Mouse (Mus musculus) heart, adult 2 months (tissue): ENCODE results near the gene Stat5b. TPM values are rescaled to one million over a fixed set of nuclear protein-coding genes. Genes with fewer than 3 reads are reported as not detected.
A peak's percentile ranks its signal among the peaks of the same experiment; 100 is the strongest.

ENCODE experiments used
- DNase-seq, 2 experiments: peaks; one replicate each; pipeline ENCODE4 v3.0.0; 2021
- H3K27ac ChIP-seq: fragments of 200-600 bp; 2 replicates; pipeline ENCODE4 v1.8.1; 2022
- H3K27me3 ChIP-seq: fragments of 200-500 bp; 2 replicates; pipeline ENCODE4 v1.6.1; 2012; ENCODE audit warnings: mild to moderate bottlenecking, low read length, inconsistent platforms, mixed read lengths; ENCODE audit not compliant: control insufficient read depth, insufficient read depth
- H3K36me3 ChIP-seq: fragments of 200-500 bp; 2 replicates; pipeline ENCODE4 v1.6.1; 2012; ENCODE audit warnings: low read length, inconsistent platforms; ENCODE audit not compliant: control insufficient read depth, insufficient read depth
- H3K4me1 ChIP-seq: fragments of 200-500 bp; 2 replicates; pipeline ENCODE4 v1.6.1; 2011; ENCODE audit warnings: low read length; ENCODE audit not compliant: control insufficient read depth, insufficient read depth
- H3K4me3 ChIP-seq: fragments of 200-600 bp; 2 replicates; pipeline ENCODE4 v1.8.1; 2022
- H3K79me2 ChIP-seq: fragments of 200-500 bp; replicated peaks from 2 replicates; pipeline ENCODE4 v1.6.1; 2012; ENCODE audit warnings: mild to moderate bottlenecking, inconsistent platforms, low read length, moderate library complexity, mixed read lengths; ENCODE audit not compliant: control insufficient read depth, insufficient read depth
- H3K9ac ChIP-seq: fragments of 200-500 bp; 2 replicates; pipeline ENCODE4 v1.6.1; 2012; ENCODE audit warnings: low read depth, mild to moderate bottlenecking, control low read depth, inconsistent platforms, low read length, mixed read lengths
- CTCF ChIP-seq: fragments of 200-600 bp; IDR thresholded peaks from 2 replicates; pipeline ENCODE4 v1.8.1; 2022; ENCODE audit warnings: antibody characterized with exemption, mild to moderate bottlenecking, moderate library complexity
- EP300 ChIP-seq: fragments of 200-500 bp; IDR thresholded peaks from 2 replicates; pipeline ENCODE4 v1.6.1; 2011; ENCODE audit warnings: low read depth, low read length, control low read depth; ENCODE audit not compliant: insufficient read depth
- POLR2A ChIP-seq: fragments of 200-500 bp; IDR thresholded peaks from 2 replicates; pipeline ENCODE4 v1.6.1; 2011; ENCODE audit warnings: mild to moderate bottlenecking, low read depth, low read length, control low read depth; ENCODE audit not compliant: insufficient read depth
- WGBS: fragments of 180-500 bp; shearing (Covaris S2); methylation state at CpG from one replicate; pipeline ENCODE4 v1.1.7; 2018; 5-methylcytosine and 5-hydroxymethylcytosine counted together
- intact Hi-C: fragments of 180-260 bp; cut with DNase I; formaldehyde crosslinking; loops from one replicate; pipeline ENCODE4 v1.15.1; 2025
- polyA plus RNA-seq: library from polyadenylated mRNA; depleted of rRNA; stranded (reverse); fragments of >200 nt; gene quantifications from 2 replicates; pipeline ENCODE4 v1.2.3, GENCODE M21; 2012
- total RNA-seq, 2 experiments: library from RNA; stranded (reverse); gene quantifications; 2 replicates each; pipeline ENCODE4 v1.2.3; 2021

Stat5b gene
- total and polyA plus RNA-seq, 3 experiments, result 35.4 to 65.2 (median 58.6) TPM

DNA sequence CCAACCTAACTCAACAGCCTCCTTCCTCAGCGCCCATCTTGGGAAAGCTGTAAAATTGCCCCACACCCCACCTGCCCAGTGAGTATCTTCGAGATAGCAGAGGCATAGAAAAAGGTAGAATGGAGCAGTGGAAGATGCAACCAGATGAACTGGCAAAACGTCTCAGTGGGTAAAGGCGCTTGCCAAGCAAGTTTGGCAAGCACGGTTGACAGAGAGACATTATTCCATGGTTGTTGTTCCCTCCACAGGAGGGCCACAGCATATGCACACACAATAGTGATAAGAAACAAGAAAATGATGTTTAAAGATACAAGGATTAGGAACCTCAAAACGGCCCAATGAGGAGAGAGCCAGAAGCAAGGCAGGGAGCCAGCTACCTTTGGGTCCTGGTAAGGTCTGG is 7.4 kb upstream of the Stat5b start:
- 66% methylated on average over 6 of the region's 6 CpGs for WGBS
- no peak for TF ChIP-seq POLR2A
- TF ChIP-seq CTCF, result no peak
- no peak for TF ChIP-seq EP300
- H3K4me1 ChIP-seq, result peaks cover 6% of the 10 kb centered on the region
- intact Hi-C loops, result no loop called here
- H3K27me3 ChIP-seq, result no peaks in the 10 kb centered on the region
- H3K9ac ChIP-seq, result no peak overlapping the region
- no peaks in the 10 kb centered on the region for H3K36me3 ChIP-seq
- no peak for DNase-seq
- no peak overlapping the region for H3K27ac ChIP-seq
- H3K79me2 ChIP-seq, result no peaks in the 10 kb centered on the region
- no peak overlapping the region for H3K4me3 ChIP-seq

DNA sequence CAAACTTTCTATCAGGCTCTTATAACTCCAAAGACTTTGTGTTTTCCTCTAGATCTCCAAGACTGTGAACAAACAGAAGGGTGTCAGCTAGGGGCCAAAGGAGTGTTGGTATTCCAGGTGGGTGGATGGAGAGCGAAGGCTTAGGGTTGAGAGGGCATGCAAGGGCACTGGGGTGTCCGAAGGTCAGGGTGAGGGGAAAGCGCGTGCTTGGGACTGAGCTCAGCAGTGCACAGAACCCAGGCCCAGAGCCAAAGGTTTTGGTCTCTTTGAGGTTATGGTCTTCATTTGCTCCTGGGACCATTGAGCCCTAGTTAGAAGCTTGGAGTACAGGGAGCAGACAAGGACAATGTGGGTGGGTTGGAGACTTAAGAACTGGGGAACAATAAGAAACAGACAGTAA is 4.7 kb upstream of the Stat5b start:
- no peaks in the 10 kb centered on the region for H3K27me3 ChIP-seq
- H3K4me1 ChIP-seq, result peaks cover 7% of the 10 kb centered on the region
- TF ChIP-seq CTCF (no peak), POLR2A (no peak), EP300 (no peak)
- intact Hi-C loops, result no loop called here
- no peak for DNase-seq
- no peaks in the 10 kb centered on the region for H3K36me3 ChIP-seq
- WGBS, result 83% methylated on average over 4 of the region's 4 CpGs
- H3K9ac ChIP-seq, result no peak overlapping the region
- no peaks in the 10 kb centered on the region for H3K79me2 ChIP-seq
- H3K4me3 ChIP-seq, result no peak overlapping the region
- no peak overlapping the region for H3K27ac ChIP-seq

DNA sequence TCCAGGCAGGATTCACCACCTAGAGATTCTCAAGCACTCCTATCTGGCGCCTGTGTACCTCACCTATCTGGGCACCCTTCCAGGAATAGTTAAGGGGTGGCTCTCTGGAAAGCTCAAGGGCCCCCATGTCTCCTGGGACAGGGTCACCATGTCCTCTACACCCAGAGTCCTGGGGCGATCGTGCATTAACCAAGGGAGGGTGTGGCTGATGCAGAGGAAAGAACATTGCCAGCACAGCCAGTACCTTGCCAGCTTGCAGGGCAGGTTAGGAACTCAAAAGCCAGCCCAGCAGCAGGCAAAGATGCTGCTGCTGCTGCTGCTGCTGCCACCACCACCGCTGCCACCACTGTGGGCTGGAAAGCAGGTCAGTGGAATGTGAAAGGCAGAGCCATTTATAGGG is 3.7 kb upstream of the Stat5b start:
- no peak overlapping the region for H3K27ac ChIP-seq
- TF ChIP-seq EP300, result no peak
- TF ChIP-seq POLR2A, result no peak
- no peak for TF ChIP-seq CTCF
- H3K79me2 ChIP-seq, result no peaks in the 10 kb centered on the region
- peaks cover 5% of the 10 kb centered on the region for H3K4me1 ChIP-seq
- 37% methylated on average over 4 of the region's 4 CpGs for WGBS
- no peak overlapping the region for H3K9ac ChIP-seq
- no peaks in the 10 kb centered on the region for H3K36me3 ChIP-seq
- no peaks in the 10 kb centered on the region for H3K27me3 ChIP-seq
- intact Hi-C loops, result no loop called here
- no peak overlapping the region for H3K4me3 ChIP-seq
- no peak for DNase-seq

DNA sequence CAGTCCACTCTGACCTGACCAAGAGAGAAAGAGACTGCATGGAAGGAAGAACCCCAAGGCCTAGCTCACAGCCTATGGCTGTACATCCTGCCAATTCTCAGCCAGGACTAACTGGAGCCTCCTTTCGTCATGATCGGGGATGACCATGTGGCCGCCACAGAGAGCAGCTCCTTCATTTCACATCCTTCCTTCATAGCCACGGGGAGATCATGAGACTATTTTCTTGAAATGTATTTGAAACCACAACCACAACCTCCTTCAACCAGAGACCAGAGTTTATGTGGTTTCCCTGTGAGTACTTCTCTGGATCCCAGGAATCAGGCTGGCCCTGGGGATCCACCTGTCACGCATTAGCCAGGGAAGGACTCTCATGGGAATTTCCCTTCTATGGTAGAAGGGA is 2.5 kb upstream of the Stat5b start:
- no peaks in the 10 kb centered on the region for H3K27me3 ChIP-seq
- no peak overlapping the region for H3K27ac ChIP-seq
- intact Hi-C loops, result no loop called here
- TF ChIP-seq POLR2A (no peak), EP300 (no peak), CTCF (no peak)
- DNase-seq, result no peak
- H3K9ac ChIP-seq, result no peak overlapping the region
- peaks cover 10% of the 10 kb centered on the region; the same call in 1 of the 2 replicates for H3K36me3 ChIP-seq
- WGBS, result 67% methylated on average over 5 of the region's 5 CpGs
- peaks cover 3% of the 10 kb centered on the region for H3K4me1 ChIP-seq
- no peak overlapping the region for H3K4me3 ChIP-seq
- H3K79me2 ChIP-seq, result no peaks in the 10 kb centered on the region

DNA sequence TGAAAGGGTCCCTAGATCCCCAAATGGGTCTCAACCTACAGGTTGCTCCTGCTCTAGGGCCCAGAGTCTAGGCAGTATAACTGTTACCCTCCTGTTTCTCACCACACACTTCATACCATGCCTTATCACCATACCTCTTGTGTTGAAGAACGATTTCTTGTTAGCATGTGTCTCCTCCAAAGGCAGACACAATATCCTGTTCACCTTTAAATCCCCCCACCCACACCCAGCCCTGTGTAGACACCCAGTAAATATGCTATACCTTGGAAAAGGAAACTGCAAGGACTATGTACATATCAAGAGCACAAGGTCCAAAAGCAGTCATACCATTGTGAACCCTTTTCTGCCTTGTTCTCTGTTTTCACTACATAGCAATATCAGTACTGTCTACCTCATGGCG is 1.6 kb upstream of the Stat5b start:
- Histone ChIP-seq H3K36me3 (peaks cover 10% of the 10 kb centered on the region; the same call in 1 of the 2 replicates), H3K27ac (no peak overlapping the region), H3K4me3 (no peak overlapping the region), H3K9ac (no peak overlapping the region), H3K79me2 (no peaks in the 10 kb centered on the region), H3K4me1 (peaks cover 3% of the 10 kb centered on the region), H3K27me3 (no peaks in the 10 kb centered on the region)
- intact Hi-C loops, result no loop called here
- TF ChIP-seq POLR2A (no peak), CTCF (no peak), EP300 (no peak)
- no peak for DNase-seq
- 73% methylated on average over 2 of the region's 2 CpGs for WGBS

DNA sequence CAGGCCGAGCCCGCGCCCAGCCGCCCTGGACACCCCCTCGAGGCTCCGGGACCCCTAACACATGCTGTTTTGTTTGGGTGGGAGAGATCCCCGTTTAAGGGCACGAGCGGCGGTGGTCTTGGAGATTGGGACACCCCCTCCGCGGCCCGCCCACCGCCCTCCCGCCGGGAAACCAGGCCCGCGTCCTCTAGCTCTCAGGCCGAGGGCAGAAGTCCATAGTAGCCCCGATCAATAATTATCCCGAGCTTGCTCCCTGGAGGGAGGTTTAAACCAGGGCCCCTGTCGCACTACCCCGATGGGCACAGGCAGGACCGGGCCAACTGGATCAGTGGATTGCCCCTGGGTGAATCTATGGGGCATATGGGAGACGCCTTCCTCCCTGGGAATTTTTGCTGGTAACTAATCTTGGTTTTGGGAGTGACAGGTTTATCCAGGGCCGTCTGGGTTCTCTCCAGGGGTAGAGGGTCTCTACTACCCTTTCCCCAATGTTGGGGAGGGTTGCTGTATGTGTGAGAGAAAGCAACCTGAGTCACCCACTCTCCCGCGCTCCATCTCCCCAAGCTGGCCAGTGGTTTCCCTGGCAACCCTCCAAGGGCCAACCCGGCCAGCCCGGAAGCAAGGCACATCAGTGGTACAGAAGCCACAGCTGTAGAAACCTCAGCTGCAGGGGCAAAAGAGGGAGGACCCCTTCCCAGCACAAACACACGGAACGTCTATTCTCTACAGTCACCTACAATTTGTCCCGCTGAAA is 429 bp upstream of the Stat5b start:
- TF ChIP-seq CTCF, result no peak
- TF ChIP-seq EP300, result no peak
- TF ChIP-seq POLR2A, result no peak
- WGBS, result 4% methylated on average over 33 of the region's 33 CpGs
- DNase-seq, result peak; percentile 80 to 81
- intact Hi-C loops, result no loop called here
- peaks cover 5% of the 10 kb centered on the region for H3K4me1 ChIP-seq
- no peaks in the 10 kb centered on the region for H3K79me2 ChIP-seq
- H3K4me3 ChIP-seq, result peak overlapping the region; percentile 84
- peaks cover 10% of the 10 kb centered on the region; the same call in 1 of the 2 replicates for H3K36me3 ChIP-seq
- peak overlapping the region; percentile 100 for H3K9ac ChIP-seq
- peak overlapping the region; percentile 96 for H3K27ac ChIP-seq
- H3K27me3 ChIP-seq, result no peaks in the 10 kb centered on the region
